Mouse (Mus musculus) G1E-ER4 (cell line): ENCODE measurements around the gene Abhd17c. TPM values are rescaled to one million over a fixed set of nuclear protein-coding genes. Genes with fewer than 3 reads are reported as not detected.

Experiments used
- GATA1 ChIP-seq: IDR thresholded peaks from one replicate; pipeline ENCODE4 v1.8.0; 2012; ENCODE audit warnings: low read length, inconsistent platforms
- polyA plus RNA-seq: library from polyadenylated mRNA; stranded (reverse); fragments of >175 nt; gene quantifications from 2 replicates; pipeline ENCODE4 v1.2.3, GENCODE M21; 2012

The Abhd17c gene
- 40.3 and 62.6 TPM in 2 replicates for polyA plus RNA-seq

GRCm38 (mm10) chr7:84151001-84151959 is at the start of gene Abhd17c:
TSS of gene Abhd17c (minus strand) at chr7:84151893.
- no peak for TF ChIP-seq GATA1

GRCm38 (mm10) chr7:84197208-84197860 is 45.6 kb upstream of the Abhd17c start:
- TF ChIP-seq GATA1, result no peak

- TF ChIP-seq GATA1, result no peak
Measured at GRCm38 (mm10) chr7:84196221-84196620, 44.5 kb upstream of the Abhd17c start.

DNA sequence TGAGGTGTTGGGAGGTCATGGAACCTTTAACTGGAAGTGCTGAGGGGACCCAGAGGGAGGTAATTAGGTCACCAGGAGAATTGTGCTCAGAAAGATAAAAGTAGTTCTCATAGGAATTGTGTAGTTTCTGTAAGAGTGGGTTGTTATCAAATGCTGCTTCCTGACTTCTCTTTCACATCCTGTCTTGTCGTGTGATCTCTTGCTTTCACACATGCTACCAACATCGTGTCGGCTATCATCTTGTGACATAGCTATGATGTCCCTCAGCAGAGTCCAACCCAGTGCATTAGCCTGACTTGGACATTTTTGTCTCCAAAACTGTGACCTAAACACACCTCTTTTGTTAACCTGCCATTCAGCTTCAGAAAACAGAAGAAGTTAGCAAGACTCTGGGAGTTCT is 40.6 kb upstream of the Abhd17c start:
- no peak for TF ChIP-seq GATA1

DNA sequence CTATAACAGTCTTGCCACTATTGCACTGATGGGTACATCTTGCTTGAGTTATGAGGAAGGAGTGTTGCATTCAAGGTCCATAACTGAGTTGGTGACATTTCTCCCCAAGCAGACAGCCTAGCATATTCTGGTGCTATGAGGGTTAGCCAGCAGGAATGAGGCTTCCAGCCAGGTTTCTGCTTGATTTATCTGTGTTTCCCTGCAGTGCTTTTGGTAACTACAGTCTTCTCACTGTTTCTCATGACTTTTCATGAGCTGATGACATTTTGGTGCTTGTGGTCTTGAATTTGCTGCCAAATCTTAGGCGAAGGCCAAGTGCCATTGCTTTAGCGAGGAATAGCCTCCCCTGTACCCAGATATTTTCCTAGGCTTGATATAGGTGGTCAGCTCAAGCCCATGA is 39.8 kb upstream of the Abhd17c start:
- no peak for TF ChIP-seq GATA1

DNA sequence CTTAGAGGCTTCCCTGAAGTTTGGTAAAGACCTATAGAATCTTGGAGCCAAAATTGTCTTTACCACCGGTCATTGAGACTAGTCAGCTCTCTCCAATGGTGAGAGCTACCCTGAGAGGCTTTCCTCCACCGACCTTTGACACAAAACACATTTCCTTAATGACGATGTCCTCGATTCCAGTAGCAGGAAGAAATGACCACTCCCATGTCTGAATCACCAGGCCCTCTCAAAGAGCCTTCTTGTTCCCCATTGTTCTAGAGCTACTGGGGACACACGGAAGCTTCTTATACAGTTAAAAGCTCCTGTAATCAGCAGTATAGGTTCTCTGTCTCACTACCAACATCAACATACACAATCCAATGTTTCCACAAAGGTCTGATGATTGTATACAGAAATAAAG is 36.5 kb upstream of the Abhd17c start:
- TF ChIP-seq GATA1, result no peak

GRCm38 (mm10) chr7:84185196-84185595 is 33.5 kb upstream of the Abhd17c start:
- no peak for TF ChIP-seq GATA1

- TF ChIP-seq GATA1, result no peak
Measured at GRCm38 (mm10) chr7:84184703-84185102, 33.0 kb upstream of the Abhd17c start.

DNA sequence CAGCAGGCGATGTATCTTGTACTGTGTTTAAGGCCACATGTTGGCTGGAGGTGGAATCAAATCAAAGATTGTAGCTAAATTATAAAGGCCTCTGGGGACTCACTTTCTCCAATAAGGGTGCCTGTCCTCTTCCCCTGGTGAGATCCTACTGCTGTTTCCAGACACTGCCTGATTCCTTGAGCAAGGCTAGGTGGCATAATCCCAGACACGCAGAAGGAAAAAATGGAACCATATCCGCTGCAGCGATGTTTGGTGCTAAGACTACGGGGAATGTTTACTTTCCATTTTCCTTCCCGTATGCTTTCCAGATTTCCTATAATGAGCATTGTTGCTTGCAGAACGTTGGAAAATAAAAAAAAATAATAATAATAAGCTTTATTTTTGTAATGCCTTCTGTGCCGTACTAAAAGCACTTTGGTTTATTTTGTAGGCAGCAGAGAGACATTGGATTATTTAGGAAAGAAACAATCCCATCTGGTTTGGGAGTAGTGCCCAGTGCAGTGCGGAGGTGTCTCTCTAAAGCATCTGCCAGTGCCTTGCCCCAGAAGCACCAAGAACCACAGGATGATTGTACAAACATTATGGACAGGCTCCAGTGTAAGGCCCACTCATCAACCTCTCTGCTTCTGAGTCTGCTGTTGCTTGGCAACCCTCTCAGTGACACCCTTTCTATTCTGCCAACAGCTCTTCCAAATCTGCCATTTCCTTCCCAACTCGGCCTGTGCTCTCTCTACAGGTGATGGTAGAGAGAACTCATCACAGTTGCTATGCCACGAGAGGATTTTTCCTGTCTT is 23.2 kb upstream of the Abhd17c start:
- no peak for TF ChIP-seq GATA1

GRCm38 (mm10) chr7:84173394-84173793 is 21.7 kb upstream of the Abhd17c start:
- no peak for TF ChIP-seq GATA1

DNA sequence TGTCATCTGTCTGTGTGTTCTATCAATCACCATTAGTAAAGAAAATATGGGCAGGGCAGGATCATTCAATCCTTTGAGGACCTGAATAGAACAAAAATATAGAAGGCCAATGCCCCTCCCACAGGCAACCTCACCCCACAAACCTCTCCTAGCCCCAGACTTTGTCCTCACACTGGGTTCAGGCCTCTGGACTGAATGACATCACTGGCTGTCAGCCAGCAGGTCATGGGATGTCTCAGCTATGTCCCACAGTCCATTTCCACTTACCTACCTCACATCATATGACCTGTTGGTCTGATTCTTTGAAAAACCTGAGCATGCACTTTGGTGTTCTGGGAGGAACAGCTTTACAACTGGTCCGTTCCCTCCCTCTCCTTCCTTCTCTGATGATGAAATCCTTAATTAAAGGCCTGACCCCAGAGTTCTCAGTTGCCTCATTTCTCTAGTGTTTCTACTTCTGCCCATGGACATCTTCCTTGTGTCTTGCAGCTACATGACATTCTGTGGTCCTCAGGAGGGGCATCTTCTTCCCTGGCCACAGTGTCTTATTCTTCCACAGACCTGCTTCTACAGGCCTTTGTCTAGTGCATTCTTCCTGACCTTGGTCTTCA is 19.6 kb upstream of the Abhd17c start:
- TF ChIP-seq GATA1, result no peak

DNA sequence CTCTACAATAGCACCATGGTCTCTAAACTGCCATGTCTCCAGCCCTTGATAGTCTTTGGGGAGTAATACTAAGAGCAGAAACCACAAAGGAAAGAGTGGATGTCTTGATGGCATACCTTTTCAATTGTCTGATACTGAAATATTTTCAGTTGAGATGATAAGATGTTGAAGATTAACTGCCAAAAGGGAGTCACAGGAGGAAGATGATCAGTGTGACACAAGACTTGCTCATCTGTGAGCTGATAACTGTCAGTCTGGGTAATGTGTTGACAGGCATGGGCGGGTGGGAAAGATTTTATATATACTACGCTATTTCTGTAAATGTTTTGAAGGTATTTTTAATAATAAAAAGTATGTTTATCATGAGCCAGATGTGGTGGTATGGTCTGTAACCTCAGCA is 16.7 kb upstream of the Abhd17c start:
- TF ChIP-seq GATA1, result no peak

GRCm38 (mm10) chr7:84166721-84167419 is 15.2 kb upstream of the Abhd17c start:
- TF ChIP-seq GATA1, result no peak

GRCm38 (mm10) chr7:84166007-84166406 is 14.3 kb upstream of the Abhd17c start:
- TF ChIP-seq GATA1, result no peak

DNA sequence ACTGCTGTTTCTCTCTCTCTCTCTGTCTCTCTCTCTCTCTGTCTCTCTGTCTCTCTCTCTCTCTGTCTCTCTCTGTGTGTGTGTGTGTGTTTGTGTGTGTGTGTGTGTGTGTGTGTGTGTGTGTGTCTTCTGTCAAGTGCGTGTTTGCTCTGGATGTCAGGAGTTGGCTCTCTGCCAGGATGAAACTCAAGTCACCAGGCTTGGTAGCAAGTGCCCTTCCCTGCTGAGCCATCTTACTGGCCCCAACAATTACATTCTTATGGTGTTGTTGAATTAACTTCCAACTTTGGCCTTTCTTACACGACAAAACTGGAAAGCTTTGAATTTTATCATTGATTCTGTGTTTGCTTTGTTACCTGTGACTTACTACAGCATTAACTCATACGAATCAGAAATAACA is 13.6 kb upstream of the Abhd17c start:
- no peak for TF ChIP-seq GATA1

- no peak for TF ChIP-seq GATA1
Measured at GRCm38 (mm10) chr7:84164880-84165279, 13.2 kb upstream of the Abhd17c start.
